In genomic region chr11:35928453-35928852, GRCm38 (mm10) we compare ENCODE assay signal across 34 mouse cellular contexts. TPM values are rescaled to one million over a fixed set of nuclear protein-coding genes. Genes with fewer than 3 reads are reported as not detected.
"Had no signal": no experiment of that assay in that cellular context is flagged by ENCODE, and none has a peak within 500 bp of the region (broad histone marks: within the 10 kb centered on the region; RNA-seq: fewer than 3 reads in every experiment).

No protein-coding gene starts in this region.

- H3K27ac ChIP-seq: limb, embryonic 10.5 days; limb, embryonic 12.5 days; limb, embryonic 13.5 days; limb, embryonic 15.5 days; liver, embryonic 12.5 days; liver, embryonic 13.5 days; liver, embryonic 14.5 days; liver, embryonic 15.5 days; lung, embryonic 15.5 days; macrophage had no signal

- ATAC-seq: liver, embryonic 12.5 days; liver, postnatal 0 days; lung, postnatal 0 days; midbrain, embryonic 13.5 days; midbrain, embryonic 15.5 days; midbrain, embryonic 16.5 days had no signal

- H3K4me2 ChIP-seq: limb, embryonic 12.5 days; limb, embryonic 13.5 days; limb, embryonic 15.5 days; liver, embryonic 11.5 days; liver, embryonic 12.5 days; liver, embryonic 13.5 days; liver, embryonic 15.5 days; lung, embryonic 14.5 days; lung, embryonic 15.5 days; midbrain, embryonic 11.5 days; midbrain, embryonic 12.5 days; midbrain, embryonic 13.5 days; midbrain, embryonic 15.5 days had no signal

- H3K4me3 ChIP-seq: limb, embryonic 10.5 days; limb, embryonic 12.5 days; limb, embryonic 13.5 days; limb, embryonic 15.5 days; liver, embryonic 12.5 days; liver, embryonic 13.5 days; liver, embryonic 15.5 days; lung, embryonic 15.5 days; megakaryocyte, embryonic 14.5 days; midbrain, embryonic 10.5 days; midbrain, embryonic 12.5 days; midbrain, embryonic 13.5 days; midbrain, embryonic 15.5 days; myocyte had no signal

- H3K4me1 ChIP-seq: liver, embryonic 12.5 days; liver, embryonic 13.5 days; liver, embryonic 15.5 days; megakaryocyte, embryonic 14.5 days had no signal

- H3K27me3 ChIP-seq: limb, embryonic 12.5 days; limb, embryonic 13.5 days; limb, embryonic 15.5 days; liver, embryonic 12.5 days; liver, embryonic 13.5 days; liver, embryonic 15.5 days; lung, embryonic 15.5 days; megakaryocyte, embryonic 14.5 days; midbrain, embryonic 12.5 days; midbrain, embryonic 13.5 days; midbrain, embryonic 15.5 days had no signal

- H3K9me3 ChIP-seq: limb, embryonic 10.5 days; limb, embryonic 12.5 days; limb, embryonic 13.5 days; limb, embryonic 15.5 days; liver, embryonic 12.5 days; liver, embryonic 13.5 days; liver, embryonic 15.5 days; lung, embryonic 15.5 days; midbrain, embryonic 10.5 days; midbrain, embryonic 13.5 days; midbrain, embryonic 15.5 days had no signal

- H3K9ac ChIP-seq: limb, embryonic 12.5 days; limb, embryonic 13.5 days; limb, embryonic 15.5 days; liver, embryonic 12.5 days; liver, embryonic 13.5 days; liver, embryonic 14.5 days; liver, embryonic 15.5 days; liver, postnatal 0 days; lung, embryonic 14.5 days; lung, embryonic 15.5 days; midbrain, embryonic 12.5 days; midbrain, embryonic 13.5 days; midbrain, embryonic 15.5 days had no signal

- H3K36me3 ChIP-seq: limb, embryonic 10.5 days; limb, embryonic 12.5 days; limb, embryonic 13.5 days; limb, embryonic 15.5 days; liver, embryonic 12.5 days; liver, embryonic 13.5 days; liver, embryonic 15.5 days; lung, embryonic 15.5 days; midbrain, embryonic 10.5 days; midbrain, embryonic 12.5 days; midbrain, embryonic 13.5 days; midbrain, embryonic 15.5 days had no signal

- DNase-seq: left cerebral cortex, postnatal 4 days; liver; liver, embryonic 13.5 days; liver, postnatal 0 days; lung, adult 18-20 months; lung, adult 2 months; lung, embryonic 14.5 days; lung, postnatal 10 days; lung, postnatal 14 days; lung, postnatal 36 days; lung, postnatal 4 days; midbrain, embryonic 14.5 days had no signal

RNA-seq across cellular contexts. Expression of gene Wwc1, which starts 51.9 kb away (rescaled TPM):
- total RNA-seq: megakaryocyte, adult 5-6 weeks; megakaryocyte-erythroid progenitor cell, adult 5-6 weeks; monocyte, adult 5-6 weeks had no signal
